Mouse (Mus musculus): Measurements from ENCODE around the gene Gm20518. TPM values are rescaled to one million over a fixed set of nuclear protein-coding genes. Genes with fewer than 3 reads are reported as not detected.

Gm20518 gene
- polyA plus RNA-seq, 1 experiment from 2014 or later = 0.36 TPM

GRCm38 (mm10) chr16:17882196-17882595 lies 9.3 kb downstream of the Gm20518 start:
- H3K36me3 ChIP-seq (ENCODE audit: control insufficient read depth, insufficient read depth, low read length) = 0 out of 2 replicates have a peak, but pooled peaks cover under 1% of the 10 kb centered on the region
- no peak overlapping the region for H3K4me2 ChIP-seq (ENCODE audit: low read length)
- ATAC-seq = no peak
- no peaks in the 10 kb centered on the region for H3K27me3 ChIP-seq (replicated peaks; ENCODE audit: control insufficient read depth, insufficient read depth, low read length)
- peaks cover 7% of the 10 kb centered on the region for H3K4me1 ChIP-seq (ENCODE audit: control insufficient read depth, insufficient read depth, low read depth, low read length)
- no peak overlapping the region for H3K27ac ChIP-seq (ENCODE audit: low read depth, low read length)
- no peak overlapping the region for H3K4me3 ChIP-seq (ENCODE audit: low read length)
- H3K9ac ChIP-seq (ENCODE audit: low read depth, low read length) = no peak overlapping the region
- H3K9me3 ChIP-seq (ENCODE audit: control insufficient read depth, low read length) = no peaks in the 10 kb centered on the region

GRCm38 (mm10) chr16:17879571-17879970 lies 11.9 kb downstream of the Gm20518 start:
- WGBS = 91% methylated on average over 4 of the region's 4 CpGs
- no peaks in the 10 kb centered on the region for H3K27me3 ChIP-seq (replicated peaks; ENCODE audit: control insufficient read depth, insufficient read depth, low read length)
- no peak overlapping the region for H3K27ac ChIP-seq (ENCODE audit: low read depth, low read length)
- no peaks in the 10 kb centered on the region for H3K9me3 ChIP-seq (ENCODE audit: control insufficient read depth, low read length)
- H3K9ac ChIP-seq (ENCODE audit: low read depth, low read length) = no peak overlapping the region
- no peak for ATAC-seq
- H3K4me3 ChIP-seq (ENCODE audit: low read length) = no peak overlapping the region
- no peaks in the 10 kb centered on the region for H3K4me1 ChIP-seq (ENCODE audit: control insufficient read depth, insufficient read depth, low read depth, low read length)
- 0 out of 2 replicates have a peak, but pooled peaks cover 2% of the 10 kb centered on the region for H3K36me3 ChIP-seq (ENCODE audit: control insufficient read depth, insufficient read depth, low read length)
- H3K4me2 ChIP-seq (ENCODE audit: low read length) = no peak overlapping the region

- Histone ChIP-seq H3K4me1 (ENCODE audit: control insufficient read depth, insufficient read depth, low read depth, low read length) (no peaks in the 10 kb centered on the region), H3K4me3 (ENCODE audit: low read length) (no peak overlapping the region), H3K27me3 (replicated peaks; ENCODE audit: control insufficient read depth, insufficient read depth, low read length) (no peaks in the 10 kb centered on the region), H3K27ac (ENCODE audit: low read depth, low read length) (no peak overlapping the region), H3K4me2 (ENCODE audit: low read length) (no peak overlapping the region), H3K9me3 (ENCODE audit: control insufficient read depth, low read length) (no peaks in the 10 kb centered on the region), H3K36me3 (ENCODE audit: control insufficient read depth, insufficient read depth, low read length) (peaks cover 11% of the 10 kb centered on the region; the same call in 1 of the 2 replicates), H3K9ac (ENCODE audit: low read depth, low read length) (no peak overlapping the region)
- no peak for ATAC-seq
- WGBS = 97% methylated on average over 1 of the region's 1 CpGs
Observed at GRCm38 (mm10) chr16:17876096-17876495, 15.4 kb downstream of the Gm20518 start.

GRCm38 (mm10) chr16:17875174-17875573 lies 16.3 kb downstream of the Gm20518 start:
- H3K27ac ChIP-seq (ENCODE audit: low read depth, low read length) = no peak overlapping the region
- no peak overlapping the region for H3K9ac ChIP-seq (ENCODE audit: low read depth, low read length)
- ATAC-seq = no peak
- H3K4me2 ChIP-seq (ENCODE audit: low read length) = no peak overlapping the region
- H3K27me3 ChIP-seq (replicated peaks; ENCODE audit: control insufficient read depth, insufficient read depth, low read length) = no peaks in the 10 kb centered on the region
- WGBS = 89% methylated on average over 4 of the region's 4 CpGs
- H3K36me3 ChIP-seq (ENCODE audit: control insufficient read depth, insufficient read depth, low read length) = peaks cover 15% of the 10 kb centered on the region
- H3K9me3 ChIP-seq (ENCODE audit: control insufficient read depth, low read length) = no peaks in the 10 kb centered on the region
- no peak overlapping the region for H3K4me3 ChIP-seq (ENCODE audit: low read length)
- no peaks in the 10 kb centered on the region for H3K4me1 ChIP-seq (ENCODE audit: control insufficient read depth, insufficient read depth, low read depth, low read length)

GRCm38 (mm10) chr16:17872995-17873394 lies 18.5 kb downstream of the Gm20518 start:
- H3K36me3 ChIP-seq (ENCODE audit: control insufficient read depth, insufficient read depth, low read length) = peaks cover 15% of the 10 kb centered on the region
- no peak for ATAC-seq
- no peak overlapping the region for H3K27ac ChIP-seq (ENCODE audit: low read depth, low read length)
- no peak overlapping the region for H3K4me2 ChIP-seq (ENCODE audit: low read length)
- H3K4me1 ChIP-seq (ENCODE audit: control insufficient read depth, insufficient read depth, low read depth, low read length) = no peaks in the 10 kb centered on the region
- no peaks in the 10 kb centered on the region for H3K9me3 ChIP-seq (ENCODE audit: control insufficient read depth, low read length)
- no peak overlapping the region for H3K9ac ChIP-seq (ENCODE audit: low read depth, low read length)
- H3K27me3 ChIP-seq (replicated peaks; ENCODE audit: control insufficient read depth, insufficient read depth, low read length) = no peaks in the 10 kb centered on the region
- H3K4me3 ChIP-seq (ENCODE audit: low read length) = no peak overlapping the region
- 69% methylated on average over 4 of the region's 4 CpGs for WGBS

GRCm38 (mm10) chr16:17871248-17871647 lies 20.2 kb downstream of the Gm20518 start:
- H3K4me3 ChIP-seq (ENCODE audit: low read length) = no peak overlapping the region
- H3K9ac ChIP-seq (ENCODE audit: low read depth, low read length) = no peak overlapping the region
- peaks cover 13% of the 10 kb centered on the region for H3K36me3 ChIP-seq (ENCODE audit: control insufficient read depth, insufficient read depth, low read length)
- no peaks in the 10 kb centered on the region for H3K9me3 ChIP-seq (ENCODE audit: control insufficient read depth, low read length)
- H3K27ac ChIP-seq (ENCODE audit: low read depth, low read length) = no peak overlapping the region
- no peak for ATAC-seq
- WGBS = 92% methylated on average over 5 of the region's 5 CpGs
- H3K4me2 ChIP-seq (ENCODE audit: low read length) = no peak overlapping the region
- H3K4me1 ChIP-seq (ENCODE audit: control insufficient read depth, insufficient read depth, low read depth, low read length) = no peaks in the 10 kb centered on the region
- H3K27me3 ChIP-seq (replicated peaks; ENCODE audit: control insufficient read depth, insufficient read depth, low read length) = no peaks in the 10 kb centered on the region

- ATAC-seq = 0 out of 2 replicates have a peak, but pooled peaks have one; percentile 34
- no peak overlapping the region for H3K27ac ChIP-seq (ENCODE audit: low read depth, low read length)
Observed at GRCm38 (mm10) chr16:17865770-17866169, 25.7 kb downstream of the Gm20518 start.

GRCm38 (mm10) chr16:17865293-17865692 lies 26.2 kb downstream of the Gm20518 start:
- WGBS = 85% methylated on average over 2 of the region's 2 CpGs
- no peak for ATAC-seq
- no peak overlapping the region for H3K9ac ChIP-seq (ENCODE audit: low read depth, low read length)
- H3K4me1 ChIP-seq (ENCODE audit: control insufficient read depth, insufficient read depth, low read depth, low read length) = no peaks in the 10 kb centered on the region
- no peaks in the 10 kb centered on the region for H3K27me3 ChIP-seq (replicated peaks; ENCODE audit: control insufficient read depth, insufficient read depth, low read length)
- no peak overlapping the region for H3K4me3 ChIP-seq (ENCODE audit: low read length)
- H3K4me2 ChIP-seq (ENCODE audit: low read length) = no peak overlapping the region
- H3K36me3 ChIP-seq (ENCODE audit: control insufficient read depth, insufficient read depth, low read length) = no peaks in the 10 kb centered on the region; the same call in none of the 2 replicates
- H3K27ac ChIP-seq (ENCODE audit: low read depth, low read length) = no peak overlapping the region
- H3K9me3 ChIP-seq (ENCODE audit: control insufficient read depth, low read length) = no peaks in the 10 kb centered on the region

More at GRCm38 (mm10) chr16:17865770-17866169, 25.7 kb downstream of the Gm20518 start:
- no peaks in the 10 kb centered on the region for H3K4me1 ChIP-seq (ENCODE audit: control insufficient read depth, insufficient read depth, low read depth, low read length)
- no peak overlapping the region for H3K9ac ChIP-seq (ENCODE audit: low read depth, low read length)
- no peak overlapping the region for H3K4me3 ChIP-seq (ENCODE audit: low read length)
- no peak overlapping the region for H3K4me2 ChIP-seq (ENCODE audit: low read length)
- 62% methylated on average over 6 of the region's 6 CpGs for WGBS
- H3K9me3 ChIP-seq (ENCODE audit: control insufficient read depth, low read length) = no peaks in the 10 kb centered on the region
- H3K27me3 ChIP-seq (replicated peaks; ENCODE audit: control insufficient read depth, insufficient read depth, low read length) = no peaks in the 10 kb centered on the region
- peaks cover under 1% of the 10 kb centered on the region for H3K36me3 ChIP-seq (ENCODE audit: control insufficient read depth, insufficient read depth, low read length)

- no peak overlapping the region for H3K4me3 ChIP-seq (ENCODE audit: low read length)
- no peaks in the 10 kb centered on the region for H3K9me3 ChIP-seq (ENCODE audit: control insufficient read depth, low read length)
- no peaks in the 10 kb centered on the region for H3K4me1 ChIP-seq (ENCODE audit: control insufficient read depth, insufficient read depth, low read depth, low read length)
- H3K36me3 ChIP-seq (ENCODE audit: control insufficient read depth, insufficient read depth, low read length) = peaks cover 33% of the 10 kb centered on the region
- ATAC-seq = peak; percentile 59
- H3K27me3 ChIP-seq (replicated peaks; ENCODE audit: control insufficient read depth, insufficient read depth, low read length) = no peaks in the 10 kb centered on the region
- H3K9ac ChIP-seq (ENCODE audit: low read depth, low read length) = no peak overlapping the region
- H3K4me2 ChIP-seq (ENCODE audit: low read length) = no peak overlapping the region
- H3K27ac ChIP-seq (ENCODE audit: low read depth, low read length) = no peak overlapping the region
Observed at GRCm38 (mm10) chr16:17858592-17858991, 32.9 kb downstream of the Gm20518 start.

GRCm38 (mm10) chr16:17857157-17857556 lies 34.3 kb downstream of the Gm20518 start:
- H3K27ac ChIP-seq (ENCODE audit: low read depth, low read length) = no peak overlapping the region
- ATAC-seq = no peak
- 89% methylated on average over 7 of the region's 7 CpGs for WGBS
- no peaks in the 10 kb centered on the region for H3K27me3 ChIP-seq (replicated peaks; ENCODE audit: control insufficient read depth, insufficient read depth, low read length)
- H3K9me3 ChIP-seq (ENCODE audit: control insufficient read depth, low read length) = no peaks in the 10 kb centered on the region
- no peaks in the 10 kb centered on the region for H3K4me1 ChIP-seq (ENCODE audit: control insufficient read depth, insufficient read depth, low read depth, low read length)
- H3K9ac ChIP-seq (ENCODE audit: low read depth, low read length) = no peak overlapping the region
- H3K36me3 ChIP-seq (ENCODE audit: control insufficient read depth, insufficient read depth, low read length) = peaks cover 41% of the 10 kb centered on the region
- H3K4me3 ChIP-seq (ENCODE audit: low read length) = no peak overlapping the region
- no peak overlapping the region for H3K4me2 ChIP-seq (ENCODE audit: low read length)

All from hindbrain, embryonic 16.5 days (tissue).